Mouse (Mus musculus): ENCODE results near the gene Adgrl3. TPM values are rescaled to one million over a fixed set of nuclear protein-coding genes. Genes with fewer than 3 reads are reported as not detected.
A peak's percentile ranks its signal among the peaks of the same experiment; 100 is the strongest.

Gene Adgrl3
- 18.8 and 21.1 TPM in 2 replicates for polyA plus RNA-seq (2014; fragmentation: Nextera tagmentation; extraction: Ambion mirVana)

DNA sequence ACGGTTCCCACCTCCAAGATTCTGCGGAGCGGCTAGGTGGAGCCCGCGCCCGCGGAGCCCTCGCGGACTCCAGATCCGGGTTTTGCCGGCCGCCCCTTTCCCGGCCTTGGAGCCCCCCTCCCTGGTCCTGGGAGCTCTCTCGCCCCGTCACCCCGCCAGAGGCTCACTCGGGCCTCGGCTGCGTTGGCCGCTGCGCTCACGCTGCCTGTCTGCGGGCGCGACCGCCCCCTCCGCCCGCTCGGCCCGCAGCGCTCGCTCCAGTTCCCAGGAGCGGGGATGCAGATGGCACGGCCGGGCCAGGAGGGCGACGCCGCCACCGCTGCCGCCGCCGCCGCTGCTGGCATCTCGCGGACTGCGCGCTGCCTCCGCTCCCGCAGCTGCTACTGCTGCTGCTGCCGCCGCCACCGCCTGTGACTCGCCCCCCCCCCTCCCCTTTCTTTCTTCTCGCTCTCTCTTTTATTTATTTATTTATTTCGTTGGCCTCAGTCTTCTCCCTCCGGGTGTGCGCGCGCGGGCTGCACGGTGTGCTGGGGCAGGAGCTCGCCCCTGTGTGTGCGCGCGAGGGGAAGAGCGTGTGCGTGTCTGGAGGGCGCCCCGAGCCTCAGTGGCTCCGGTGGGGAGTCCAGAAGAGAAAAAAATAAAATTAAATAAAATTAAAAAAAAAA, at the start of gene Adgrl3:
Adgrl3 (plus strand) TSS at position 549 of the 665 bp plus-strand sequence.
- no peaks in the 10 kb centered on the region for H3K9me3 ChIP-seq (replicated peaks; ENCODE audit: control insufficient read depth, low read length)
- WGBS: under 1% methylated on average over 57 of the region's 70 CpGs
- H3K4me3 ChIP-seq (ENCODE audit: low read depth, low read length): peak within 1 kb of the TSS; percentile 69
- ATAC-seq (replicated peaks; ENCODE audit: insufficient number of reproducible peaks, low FRiP score, low TSS enrichment, low read depth): peak; percentile 91
- H3K36me3 ChIP-seq (replicated peaks; ENCODE audit: control insufficient read depth, insufficient read depth, low read depth, low read length): no peaks in the 10 kb centered on the region
- H3K4me2 ChIP-seq (ENCODE audit: low read depth, low read length): peak within 1 kb of the TSS; percentile 94
- H3K9ac ChIP-seq (replicated peaks; ENCODE audit: low read length): peak within 1 kb of the TSS; percentile 84
- H3K27me3 ChIP-seq (ENCODE audit: control insufficient read depth, insufficient read depth, low read length): no peaks in the 10 kb centered on the region; the same call in 1 of the 2 replicates
- no peaks in the 10 kb centered on the region for H3K4me1 ChIP-seq (ENCODE audit: control insufficient read depth, insufficient read depth, low read length)
- DNase-seq (ENCODE audit: low spot score): peak; percentile 92
- H3K27ac ChIP-seq (replicated peaks; ENCODE audit: low read depth, low read length): peak within 1 kb of the TSS; percentile 91

DNA sequence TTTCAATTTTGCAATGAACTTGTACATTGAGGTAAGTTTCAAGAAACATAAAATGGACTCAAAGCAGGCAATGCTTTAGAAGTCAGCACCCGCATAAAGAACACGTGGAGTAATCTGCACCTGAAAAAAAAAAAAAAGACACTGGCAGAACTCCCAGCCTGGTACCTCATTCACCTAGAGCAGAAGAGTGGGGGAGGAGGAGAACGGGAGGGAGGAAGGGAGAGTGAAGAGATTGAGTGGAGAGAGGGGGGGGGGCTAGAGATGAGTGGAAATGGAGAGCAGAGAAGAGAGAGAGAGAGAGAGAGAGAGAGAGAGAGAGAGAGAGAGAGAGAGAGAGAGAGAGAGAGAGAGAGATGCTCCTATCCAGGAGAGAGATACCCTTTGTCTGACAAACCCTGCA, 772 bp upstream of the Adgrl3 start:
- DNase-seq (ENCODE audit: low spot score) (no peak), ATAC-seq (replicated peaks; ENCODE audit: insufficient number of reproducible peaks, low FRiP score, low TSS enrichment, low read depth) (peak; percentile 0; the same call in 1 of the 2 replicates)
- H3K4me1 ChIP-seq (ENCODE audit: control insufficient read depth, insufficient read depth, low read length): no peaks in the 10 kb centered on the region
- no peaks in the 10 kb centered on the region for H3K9me3 ChIP-seq (replicated peaks; ENCODE audit: control insufficient read depth, low read length)
- H3K27me3 ChIP-seq (ENCODE audit: control insufficient read depth, insufficient read depth, low read length): no peaks in the 10 kb centered on the region; the same call in 1 of the 2 replicates
- H3K4me2 ChIP-seq (ENCODE audit: low read depth, low read length): peak overlapping the region; percentile 94
- WGBS: 8% methylated on average over 3 of the region's 3 CpGs
- H3K27ac ChIP-seq (replicated peaks; ENCODE audit: low read depth, low read length): no peak overlapping the region
- no peaks in the 10 kb centered on the region for H3K36me3 ChIP-seq (replicated peaks; ENCODE audit: control insufficient read depth, insufficient read depth, low read depth, low read length)
- H3K9ac ChIP-seq (replicated peaks; ENCODE audit: low read length): peak overlapping the region; percentile 84
- peak overlapping the region; percentile 69 for H3K4me3 ChIP-seq (ENCODE audit: low read depth, low read length)

DNA sequence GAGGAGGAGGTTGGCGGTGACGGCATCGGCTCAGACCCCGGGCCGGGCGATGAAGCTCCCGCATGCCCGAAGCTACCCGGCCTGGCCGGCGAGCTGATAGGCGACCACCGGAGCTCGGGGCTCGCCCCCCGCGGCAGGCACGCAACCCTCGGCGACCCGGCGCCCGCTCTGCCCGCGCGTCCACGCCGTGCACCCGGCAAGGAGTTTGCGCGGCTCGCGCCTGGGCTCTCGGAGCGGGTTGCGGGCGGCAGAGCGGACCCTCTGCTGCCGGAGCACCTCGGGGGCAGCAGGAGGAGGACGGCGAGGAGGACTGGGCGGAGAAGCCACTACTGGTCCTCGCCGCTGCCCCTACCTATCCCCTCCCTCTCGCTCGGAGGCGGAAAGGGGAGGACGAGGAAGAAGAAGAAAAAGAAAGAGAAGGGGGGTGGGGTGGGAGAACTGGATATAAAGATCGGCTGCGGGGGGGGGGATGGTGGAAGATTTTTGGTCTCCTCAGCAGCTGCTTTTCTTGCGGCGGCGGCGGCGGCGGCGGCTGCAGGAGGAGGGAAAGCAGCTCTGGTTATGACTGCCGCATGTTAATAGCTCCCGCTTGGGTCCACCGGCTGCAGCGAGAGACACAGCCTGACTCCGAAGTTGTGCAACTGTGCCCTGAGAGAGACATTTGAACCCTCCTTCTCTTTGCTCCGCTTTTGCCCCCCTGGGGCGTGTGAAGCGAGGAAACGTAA, 505 bp downstream of the Adgrl3 start:
- no peaks in the 10 kb centered on the region for H3K4me1 ChIP-seq (ENCODE audit: control insufficient read depth, insufficient read depth, low read length)
- peak overlapping the region; percentile 69 for H3K4me3 ChIP-seq (ENCODE audit: low read depth, low read length)
- WGBS: under 1% methylated on average over 56 of the region's 67 CpGs
- H3K36me3 ChIP-seq (replicated peaks; ENCODE audit: control insufficient read depth, insufficient read depth, low read depth, low read length): no peaks in the 10 kb centered on the region
- ATAC-seq (replicated peaks; ENCODE audit: insufficient number of reproducible peaks, low FRiP score, low TSS enrichment, low read depth): peak; percentile 40
- peak overlapping the region; percentile 91 for H3K27ac ChIP-seq (replicated peaks; ENCODE audit: low read depth, low read length)
- peak overlapping the region; percentile 94 for H3K4me2 ChIP-seq (ENCODE audit: low read depth, low read length)
- H3K9me3 ChIP-seq (replicated peaks; ENCODE audit: control insufficient read depth, low read length): no peaks in the 10 kb centered on the region
- no peaks in the 10 kb centered on the region; the same call in 1 of the 2 replicates for H3K27me3 ChIP-seq (ENCODE audit: control insufficient read depth, insufficient read depth, low read length)
- DNase-seq (ENCODE audit: low spot score): peak; percentile 72
- H3K9ac ChIP-seq (replicated peaks; ENCODE audit: low read length): peak overlapping the region; percentile 84

DNA sequence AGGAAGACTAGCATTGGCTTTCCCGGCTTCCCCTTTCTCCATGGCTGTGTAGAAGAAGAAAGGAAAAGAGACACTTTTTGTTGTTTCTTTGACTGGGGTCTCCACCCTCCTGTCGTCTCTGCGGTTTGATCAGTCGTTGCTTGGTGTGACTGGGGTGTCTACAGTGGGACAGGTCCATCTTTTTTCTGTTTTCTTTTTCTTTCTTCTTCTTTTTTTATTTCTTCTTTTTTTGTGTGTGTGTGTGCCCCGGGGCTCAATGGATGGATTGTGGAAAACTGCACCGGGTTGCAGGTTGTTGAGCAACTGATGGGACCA, 1.0 kb downstream of the Adgrl3 start:
- Histone ChIP-seq H3K4me3 (ENCODE audit: low read depth, low read length) (peak overlapping the region; percentile 69), H3K4me2 (ENCODE audit: low read depth, low read length) (peak overlapping the region; percentile 94), H3K27ac (replicated peaks; ENCODE audit: low read depth, low read length) (peak overlapping the region; percentile 91), H3K9me3 (replicated peaks; ENCODE audit: control insufficient read depth, low read length) (no peaks in the 10 kb centered on the region), H3K9ac (replicated peaks; ENCODE audit: low read length) (peak overlapping the region; percentile 84), H3K4me1 (ENCODE audit: control insufficient read depth, insufficient read depth, low read length) (no peaks in the 10 kb centered on the region), H3K36me3 (replicated peaks; ENCODE audit: control insufficient read depth, insufficient read depth, low read depth, low read length) (no peaks in the 10 kb centered on the region), H3K27me3 (ENCODE audit: control insufficient read depth, insufficient read depth, low read length) (no peaks in the 10 kb centered on the region; the same call in 1 of the 2 replicates)
- no peak for ATAC-seq (replicated peaks; ENCODE audit: insufficient number of reproducible peaks, low FRiP score, low TSS enrichment, low read depth)
- 0% methylated on average over 6 of the region's 6 CpGs for WGBS
- DNase-seq (ENCODE audit: low spot score): no peak

DNA sequence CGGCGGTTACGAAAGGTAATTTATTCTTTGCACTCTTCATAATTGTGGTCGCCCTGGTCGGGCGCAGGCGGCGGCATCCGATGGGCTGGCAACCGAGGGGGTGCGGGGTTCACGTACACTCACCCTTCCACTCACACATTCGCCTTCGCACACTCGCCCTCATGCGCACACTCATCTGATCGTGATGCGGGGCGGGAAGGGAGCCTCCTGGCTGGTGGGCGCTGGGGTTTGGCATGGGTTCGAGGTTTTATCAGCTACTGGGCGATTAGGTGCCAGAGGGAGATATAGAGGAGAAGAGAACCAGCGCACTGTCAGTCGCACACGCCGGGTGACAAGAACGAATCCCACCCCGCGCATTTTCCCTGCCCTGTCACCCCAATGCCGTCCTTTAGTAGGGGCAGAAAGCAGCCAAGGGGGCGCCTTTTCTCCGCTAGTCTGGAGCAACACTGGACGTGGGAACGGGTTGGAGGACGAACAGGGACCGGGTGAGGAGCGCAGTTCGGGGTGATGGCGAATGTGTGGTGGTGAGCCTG, 1.5 kb downstream of the Adgrl3 start:
- Histone ChIP-seq H3K4me2 (ENCODE audit: low read depth, low read length) (peak overlapping the region; percentile 94), H3K4me1 (ENCODE audit: control insufficient read depth, insufficient read depth, low read length) (no peaks in the 10 kb centered on the region), H3K9ac (replicated peaks; ENCODE audit: low read length) (peak overlapping the region; percentile 84), H3K9me3 (replicated peaks; ENCODE audit: control insufficient read depth, low read length) (no peaks in the 10 kb centered on the region), H3K27ac (replicated peaks; ENCODE audit: low read depth, low read length) (no peak overlapping the region), H3K27me3 (ENCODE audit: control insufficient read depth, insufficient read depth, low read length) (no peaks in the 10 kb centered on the region; the same call in 1 of the 2 replicates), H3K4me3 (ENCODE audit: low read depth, low read length) (peak overlapping the region; percentile 69), H3K36me3 (replicated peaks; ENCODE audit: control insufficient read depth, insufficient read depth, low read depth, low read length) (no peaks in the 10 kb centered on the region)
- peak; percentile 48 for DNase-seq (ENCODE audit: low spot score)
- ATAC-seq (replicated peaks; ENCODE audit: insufficient number of reproducible peaks, low FRiP score, low TSS enrichment, low read depth): no peak
- under 1% methylated on average over 39 of the region's 39 CpGs for WGBS

DNA sequence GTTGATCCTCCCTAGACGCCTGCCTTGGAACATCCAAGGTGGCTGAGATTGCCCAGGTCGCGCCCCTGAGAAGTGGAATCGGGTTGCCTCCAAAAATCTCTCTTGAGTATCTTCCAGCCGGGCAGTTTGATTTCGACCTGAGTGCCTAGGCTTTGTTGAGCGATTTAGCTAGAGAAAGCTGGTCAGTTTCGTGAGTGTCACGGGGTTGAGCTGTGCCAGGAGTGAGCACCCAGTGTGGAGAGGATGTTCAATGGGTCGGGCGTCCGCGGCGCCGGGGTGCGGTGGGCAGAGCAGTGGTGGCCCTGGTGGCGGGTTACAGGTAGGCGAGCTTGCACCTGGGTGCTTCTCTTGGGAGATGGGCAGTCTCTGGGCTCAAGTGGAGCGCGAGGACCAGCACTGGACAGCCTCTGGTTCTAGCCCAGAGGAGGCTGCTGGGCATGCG, 1.9 kb downstream of the Adgrl3 start:
- H3K4me2 ChIP-seq (ENCODE audit: low read depth, low read length): peak overlapping the region; percentile 94
- WGBS: 0% methylated on average over 21 of the region's 21 CpGs
- ATAC-seq (replicated peaks; ENCODE audit: insufficient number of reproducible peaks, low FRiP score, low TSS enrichment, low read depth) (no peak), DNase-seq (ENCODE audit: low spot score) (no peak)
- no peaks in the 10 kb centered on the region; the same call in 1 of the 2 replicates for H3K27me3 ChIP-seq (ENCODE audit: control insufficient read depth, insufficient read depth, low read length)
- H3K4me3 ChIP-seq (ENCODE audit: low read depth, low read length): peak overlapping the region; percentile 69
- H3K4me1 ChIP-seq (ENCODE audit: control insufficient read depth, insufficient read depth, low read length): no peaks in the 10 kb centered on the region
- H3K9ac ChIP-seq (replicated peaks; ENCODE audit: low read length): peak overlapping the region; percentile 84
- H3K9me3 ChIP-seq (replicated peaks; ENCODE audit: control insufficient read depth, low read length): no peaks in the 10 kb centered on the region
- H3K36me3 ChIP-seq (replicated peaks; ENCODE audit: control insufficient read depth, insufficient read depth, low read depth, low read length): no peaks in the 10 kb centered on the region
- H3K27ac ChIP-seq (replicated peaks; ENCODE audit: low read depth, low read length): no peak overlapping the region

DNA sequence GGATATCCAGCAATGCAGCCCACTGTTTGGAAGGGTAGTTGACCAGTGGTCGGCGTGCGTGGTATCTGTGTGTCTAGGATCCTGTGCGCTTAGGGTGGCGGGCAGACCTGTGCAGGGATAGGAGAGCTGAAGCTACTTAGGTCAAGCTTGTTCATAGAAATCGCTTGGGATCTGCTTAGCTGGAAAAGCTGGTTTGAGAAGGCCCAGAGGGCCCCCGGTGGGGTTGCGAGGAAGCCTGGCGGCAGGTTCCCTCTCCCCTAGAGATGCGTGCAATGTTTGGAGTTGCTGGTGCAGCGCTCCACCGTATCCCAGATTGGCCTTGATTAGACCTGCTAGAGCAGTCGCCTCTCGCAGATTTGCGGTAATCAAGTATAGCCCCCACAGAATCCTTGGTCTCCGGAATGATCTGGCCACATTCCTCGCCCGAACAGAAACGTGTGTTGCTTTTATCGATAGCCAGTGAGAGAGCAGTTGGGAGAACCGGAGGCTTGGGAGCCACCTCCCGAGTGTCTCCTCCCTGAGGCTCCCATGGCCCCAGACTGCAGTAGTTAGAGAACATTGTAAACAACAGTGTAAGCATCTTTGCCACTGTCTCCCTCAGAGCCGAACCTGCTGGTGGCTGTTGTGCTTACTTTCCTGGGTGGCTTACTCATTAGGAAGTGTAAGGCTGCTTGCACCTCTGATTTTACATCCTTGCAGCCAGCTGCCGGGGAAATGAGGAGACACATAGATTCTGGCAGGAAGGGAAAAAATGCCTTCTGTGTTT, 2.6 kb downstream of the Adgrl3 start:
- DNase-seq (ENCODE audit: low spot score) (peak; percentile 49), ATAC-seq (replicated peaks; ENCODE audit: insufficient number of reproducible peaks, low FRiP score, low TSS enrichment, low read depth) (no peak)
- peak overlapping the region; percentile 69 for H3K4me3 ChIP-seq (ENCODE audit: low read depth, low read length)
- H3K9me3 ChIP-seq (replicated peaks; ENCODE audit: control insufficient read depth, low read length): no peaks in the 10 kb centered on the region
- no peaks in the 10 kb centered on the region for H3K36me3 ChIP-seq (replicated peaks; ENCODE audit: control insufficient read depth, insufficient read depth, low read depth, low read length)
- no peak overlapping the region for H3K27ac ChIP-seq (replicated peaks; ENCODE audit: low read depth, low read length)
- WGBS: 2% methylated on average over 24 of the region's 24 CpGs
- H3K4me1 ChIP-seq (ENCODE audit: control insufficient read depth, insufficient read depth, low read length): no peaks in the 10 kb centered on the region
- H3K9ac ChIP-seq (replicated peaks; ENCODE audit: low read length): peak overlapping the region; percentile 84
- H3K27me3 ChIP-seq (ENCODE audit: control insufficient read depth, insufficient read depth, low read length): no peaks in the 10 kb centered on the region; the same call in 1 of the 2 replicates
- peak overlapping the region; percentile 94 for H3K4me2 ChIP-seq (ENCODE audit: low read depth, low read length)
